Mouse (Mus musculus): Measurements from ENCODE around the gene Oaz1. TPM values are rescaled to one million over a fixed set of nuclear protein-coding genes. Genes with fewer than 3 reads are reported as not detected.
"Not testable (repeated sequence)": the region's sequence is repeated elsewhere in the genome, so short reads cannot be mapped to it uniquely, and the experiment has no call there.

The Oaz1 gene
- polyA plus RNA-seq, 1 experiment from 2014 or later = 2,086 TPM

DNA sequence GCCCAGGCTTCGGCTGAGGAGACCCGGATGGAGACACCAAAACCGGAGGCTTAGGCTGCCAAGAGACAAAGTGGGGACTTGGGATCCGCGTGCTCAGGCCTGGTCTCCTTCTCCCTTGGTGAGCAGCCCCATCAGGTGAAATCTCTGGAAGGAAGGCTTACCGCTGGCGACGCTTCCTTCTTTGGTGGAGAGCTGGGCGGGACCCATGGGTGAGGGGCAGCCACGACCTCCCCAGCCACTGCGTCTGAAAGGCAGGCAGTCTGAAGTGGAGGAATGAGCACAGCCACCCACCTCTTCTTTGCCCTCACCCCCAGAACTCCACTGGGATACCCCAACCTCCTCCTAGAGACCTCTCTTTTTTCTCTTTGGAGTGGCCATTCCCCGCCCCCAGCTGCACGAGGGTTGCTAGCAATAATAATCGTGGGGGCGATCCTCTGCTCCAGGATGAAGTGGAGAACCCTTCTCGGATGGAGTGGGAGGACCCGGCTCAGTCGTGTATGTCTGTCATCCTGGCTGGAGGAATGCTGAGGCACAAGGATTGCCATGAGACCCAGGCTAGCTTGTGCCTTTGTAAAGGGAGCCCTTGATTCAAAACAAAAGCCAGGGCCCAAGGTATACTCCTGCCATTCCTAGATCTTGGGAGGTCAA lies 17.3 kb upstream of the Oaz1 start:
- no peak for ATAC-seq (ENCODE audit: low FRiP score, low TSS enrichment)
- peaks cover 6% of the 10 kb centered on the region for H3K27me3 ChIP-seq (ENCODE audit: insufficient read depth, low read length)
- 5% methylated on average over 18 of the region's 18 CpGs for WGBS
- H3K36me3 ChIP-seq (ENCODE audit: insufficient read depth, low read length) = peaks cover 11% of the 10 kb centered on the region
- H3K9ac ChIP-seq (replicated peaks; ENCODE audit: low read length) = peak overlapping the region; percentile 70
- H3K4me1 ChIP-seq (ENCODE audit: insufficient read depth, low read length) = peaks cover 52% of the 10 kb centered on the region
- H3K27ac ChIP-seq (ENCODE audit: low read length) = peak overlapping the region; percentile 50
- no peaks in the 10 kb centered on the region for H3K9me3 ChIP-seq (ENCODE audit: low read length)
- peak overlapping the region; percentile 95 for H3K4me2 ChIP-seq (replicated peaks; ENCODE audit: low read depth, low read length)
- peak overlapping the region; percentile 49 for H3K4me3 ChIP-seq (ENCODE audit: low read length)

- ATAC-seq (ENCODE audit: low FRiP score, low TSS enrichment) = no peak
- Histone ChIP-seq H3K4me2 (replicated peaks; ENCODE audit: low read depth, low read length) (peak overlapping the region; percentile 44), H3K9me3 (ENCODE audit: low read length) (no peaks in the 10 kb centered on the region), H3K27me3 (ENCODE audit: insufficient read depth, low read length) (peaks cover 6% of the 10 kb centered on the region), H3K36me3 (ENCODE audit: insufficient read depth, low read length) (peaks cover 1% of the 10 kb centered on the region), H3K9ac (replicated peaks; ENCODE audit: low read length) (peak overlapping the region; percentile 49; the same call in 1 of the 2 replicates), H3K27ac (ENCODE audit: low read length) (no peak overlapping the region), H3K4me1 (ENCODE audit: insufficient read depth, low read length) (peaks cover 52% of the 10 kb centered on the region), H3K4me3 (ENCODE audit: low read length) (peak overlapping the region; percentile 16; the same call in 1 of the 2 replicates)
- WGBS = 5% methylated on average over 20 of the region's 20 CpGs
These were observed 16.4 kb upstream of the Oaz1 start for GRCm38 (mm10) chr10:80810084-80810483.

GRCm38 (mm10) chr10:80812391-80813041 lies 13.9 kb upstream of the Oaz1 start:
- Histone ChIP-seq H3K4me2 (replicated peaks; ENCODE audit: low read depth, low read length) (no peak overlapping the region), H3K36me3 (ENCODE audit: insufficient read depth, low read length) (no peaks in the 10 kb centered on the region), H3K27me3 (ENCODE audit: insufficient read depth, low read length) (peaks cover 6% of the 10 kb centered on the region), H3K27ac (ENCODE audit: low read length) (no peak overlapping the region), H3K9me3 (ENCODE audit: low read length) (no peaks in the 10 kb centered on the region), H3K4me3 (ENCODE audit: low read length) (no peak overlapping the region), H3K4me1 (ENCODE audit: insufficient read depth, low read length) (peaks cover 32% of the 10 kb centered on the region), H3K9ac (replicated peaks; ENCODE audit: low read length) (peak overlapping the region; percentile 15; the same call in 1 of the 2 replicates)
- WGBS = 33% methylated on average over 5 of the region's 5 CpGs
- ATAC-seq (ENCODE audit: low FRiP score, low TSS enrichment) = no peak

GRCm38 (mm10) chr10:80813366-80813765 lies 13.1 kb upstream of the Oaz1 start, which contains the start of gene Jsrp1:
Gene Jsrp1, minus strand, starts transcription at chr10:80813498.
- H3K9ac ChIP-seq (replicated peaks; ENCODE audit: low read length) = peak within 1 kb of the TSS; percentile 15; the same call in 1 of the 2 replicates

GRCm38 (mm10) chr10:80814800-80815199 lies 11.7 kb upstream of the Oaz1 start:
- Histone ChIP-seq H3K9me3 (ENCODE audit: low read length) (no peaks in the 10 kb centered on the region), H3K27ac (ENCODE audit: low read length) (no peak overlapping the region), H3K4me2 (replicated peaks; ENCODE audit: low read depth, low read length) (no peak overlapping the region), H3K4me1 (ENCODE audit: insufficient read depth, low read length) (peaks cover 11% of the 10 kb centered on the region), H3K27me3 (ENCODE audit: insufficient read depth, low read length) (peaks cover 2% of the 10 kb centered on the region; the same call in 1 of the 2 replicates), H3K4me3 (ENCODE audit: low read length) (no peak overlapping the region), H3K9ac (replicated peaks; ENCODE audit: low read length) (no peak overlapping the region), H3K36me3 (ENCODE audit: insufficient read depth, low read length) (no peaks in the 10 kb centered on the region)
- ATAC-seq (ENCODE audit: low FRiP score, low TSS enrichment) = no peak
- 59% methylated on average over 7 of the region's 7 CpGs for WGBS

More at GRCm38 (mm10) chr10:80813366-80813765, 13.1 kb upstream of the Oaz1 start, which contains the start of gene Jsrp1:
- H3K27ac ChIP-seq (ENCODE audit: low read length) = no peak within 1 kb of the TSS
- peaks cover 24% of the 10 kb centered on the region for H3K4me1 ChIP-seq (ENCODE audit: insufficient read depth, low read length)
- H3K36me3 ChIP-seq (ENCODE audit: insufficient read depth, low read length) = no peaks in the 10 kb centered on the region
- H3K4me3 ChIP-seq (ENCODE audit: low read length) = no peak within 1 kb of the TSS
- WGBS = 79% methylated on average over 4 of the region's 4 CpGs
- no peaks in the 10 kb centered on the region for H3K9me3 ChIP-seq (ENCODE audit: low read length)
- H3K4me2 ChIP-seq (replicated peaks; ENCODE audit: low read depth, low read length) = no peak within 1 kb of the TSS
- no peak for ATAC-seq (ENCODE audit: low FRiP score, low TSS enrichment)
- H3K27me3 ChIP-seq (ENCODE audit: insufficient read depth, low read length) = peaks cover 2% of the 10 kb centered on the region

DNA sequence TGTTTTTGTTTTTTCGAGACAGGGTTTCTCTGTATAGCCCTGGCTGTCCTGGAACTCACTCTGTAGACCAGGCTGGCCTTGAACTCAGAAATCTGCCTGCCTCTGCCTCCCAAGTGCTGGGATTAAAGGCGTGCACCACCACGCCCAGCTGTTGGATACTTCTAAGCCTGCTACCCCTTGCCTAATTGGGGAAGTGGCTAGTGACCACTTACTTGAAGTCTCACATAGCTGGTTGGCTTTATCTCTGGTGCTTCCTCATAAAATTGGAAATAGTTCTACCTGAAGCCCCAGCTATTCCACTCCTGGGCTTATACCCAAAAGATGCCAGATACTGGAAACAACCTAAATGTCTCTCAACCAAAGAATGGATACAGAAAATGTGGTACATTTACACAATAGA lies 10.2 kb upstream of the Oaz1 start:
- H3K4me3 ChIP-seq (ENCODE audit: low read length); H3K27ac ChIP-seq (ENCODE audit: low read length); H3K4me1 ChIP-seq (ENCODE audit: insufficient read depth, low read length); H3K4me2 ChIP-seq (replicated peaks; ENCODE audit: low read depth, low read length); ATAC-seq (ENCODE audit: low FRiP score, low TSS enrichment); H3K9me3 ChIP-seq (ENCODE audit: low read length); H3K9ac ChIP-seq (replicated peaks; ENCODE audit: low read length); H3K36me3 ChIP-seq (ENCODE audit: insufficient read depth, low read length); H3K27me3 ChIP-seq (ENCODE audit: insufficient read depth, low read length): not testable (repeated sequence)
- 79% methylated on average over 3 of the region's 3 CpGs for WGBS

GRCm38 (mm10) chr10:80817164-80817563 lies 9.3 kb upstream of the Oaz1 start:
- WGBS = 55% methylated on average over 2 of the region's 2 CpGs
- H3K27me3 ChIP-seq (ENCODE audit: insufficient read depth, low read length) = no peaks in the 10 kb centered on the region
- H3K36me3 ChIP-seq (ENCODE audit: insufficient read depth, low read length) = no peaks in the 10 kb centered on the region
- 0 out of 2 replicates have a peak, but pooled peaks cover 4% of the 10 kb centered on the region for H3K4me1 ChIP-seq (ENCODE audit: insufficient read depth, low read length)
- H3K9ac ChIP-seq (replicated peaks; ENCODE audit: low read length) = no peak overlapping the region
- no peaks in the 10 kb centered on the region for H3K9me3 ChIP-seq (ENCODE audit: low read length)
- H3K27ac ChIP-seq (ENCODE audit: low read length) = no peak overlapping the region
- no peak for ATAC-seq (ENCODE audit: low FRiP score, low TSS enrichment)
- no peak overlapping the region for H3K4me3 ChIP-seq (ENCODE audit: low read length)
- no peak overlapping the region for H3K4me2 ChIP-seq (replicated peaks; ENCODE audit: low read depth, low read length)

DNA sequence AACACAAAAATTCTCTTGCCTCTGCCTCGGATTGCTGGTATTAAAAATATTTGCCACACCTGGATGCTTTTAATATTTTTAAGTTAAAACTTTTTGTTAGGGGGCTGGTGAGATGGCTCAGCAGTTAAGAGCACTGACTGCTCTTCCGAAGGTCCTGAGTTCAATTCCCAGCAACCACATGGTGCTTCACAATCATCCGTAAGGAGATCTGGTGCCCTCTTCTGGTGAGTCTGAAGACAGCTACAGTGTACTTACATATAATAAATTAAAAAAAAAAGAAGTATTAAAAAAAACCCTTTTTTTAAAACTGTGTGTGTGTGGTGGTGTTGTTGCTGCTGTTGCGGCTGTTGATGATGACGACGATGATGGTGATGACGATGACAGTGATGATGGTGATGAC lies 8.5 kb upstream of the Oaz1 start:
- not testable (repeated sequence) for H3K9me3 ChIP-seq (ENCODE audit: low read length); ATAC-seq (ENCODE audit: low FRiP score, low TSS enrichment); H3K4me1 ChIP-seq (ENCODE audit: insufficient read depth, low read length); H3K9ac ChIP-seq (replicated peaks; ENCODE audit: low read length); H3K4me2 ChIP-seq (replicated peaks; ENCODE audit: low read depth, low read length); H3K4me3 ChIP-seq (ENCODE audit: low read length); H3K27ac ChIP-seq (ENCODE audit: low read length); H3K27me3 ChIP-seq (ENCODE audit: insufficient read depth, low read length); H3K36me3 ChIP-seq (ENCODE audit: insufficient read depth, low read length)
- WGBS = 83% methylated on average over 7 of the region's 7 CpGs

- ATAC-seq (ENCODE audit: low FRiP score, low TSS enrichment) = no peak
- Histone ChIP-seq H3K4me1 (ENCODE audit: insufficient read depth, low read length) (peaks cover under 1% of the 10 kb centered on the region; the same call in 1 of the 2 replicates), H3K27me3 (ENCODE audit: insufficient read depth, low read length) (no peaks in the 10 kb centered on the region), H3K4me3 (ENCODE audit: low read length) (no peak overlapping the region), H3K9me3 (ENCODE audit: low read length) (no peaks in the 10 kb centered on the region), H3K27ac (ENCODE audit: low read length) (no peak overlapping the region), H3K9ac (replicated peaks; ENCODE audit: low read length) (no peak overlapping the region), H3K4me2 (replicated peaks; ENCODE audit: low read depth, low read length) (no peak overlapping the region), H3K36me3 (ENCODE audit: insufficient read depth, low read length) (no peaks in the 10 kb centered on the region)
- WGBS = 55% methylated on average over 6 of the region's 6 CpGs
These were observed 7.7 kb upstream of the Oaz1 start for GRCm38 (mm10) chr10:80818599-80819281.

Measured in kidney, embryonic 16.5 days (tissue).